Mouse (Mus musculus) liver, embryonic 11.5 days (tissue): Measurements from ENCODE around the gene Sh3kbp1. TPM values are rescaled to one million over a fixed set of nuclear protein-coding genes. Genes with fewer than 3 reads are reported as not detected.

ENCODE experiments used
- ATAC-seq: fragments of 200-750 bp; cut with Nextera tagmentation; replicated peaks from 2 replicates; pipeline ENCODE4 v1.8.0; 2017; ENCODE audit warnings: moderate number of reproducible peaks, mild to moderate bottlenecking, moderate TSS enrichment, moderate library complexity; ENCODE audit not compliant: low FRiP score
- DNase-seq: peaks from one replicate; pipeline ENCODE4 v3.0.0-alpha.2; 2017; ENCODE audit warnings: low spot score
- H3K27ac ChIP-seq: fragments of 300-500 bp; sonication (generic); 2 replicates; pipeline ENCODE4 v1.5.1; 2014; ENCODE audit warnings: mild to moderate bottlenecking, low read depth, low read length, control low read depth
- H3K27me3 ChIP-seq: fragments of 300-500 bp; sonication (generic); replicated peaks from 2 replicates; pipeline ENCODE4 v1.6.1; 2014; ENCODE audit warnings: low read length, mixed read lengths; ENCODE audit not compliant: control insufficient read depth, insufficient read depth
- H3K36me3 ChIP-seq: fragments of 300-500 bp; sonication (generic); 2 replicates; pipeline ENCODE4 v1.6.1; 2014; ENCODE audit warnings: mild to moderate bottlenecking, low read length, moderate library complexity, mixed read lengths; ENCODE audit not compliant: control insufficient read depth, insufficient read depth
- H3K4me1 ChIP-seq: fragments of 300-500 bp; sonication (generic); replicated peaks from 2 replicates; pipeline ENCODE4 v1.6.1; 2014; ENCODE audit warnings: low read length, mixed read lengths; ENCODE audit not compliant: control insufficient read depth, insufficient read depth
- H3K4me2 ChIP-seq: fragments of 300-500 bp; sonication (generic); 2 replicates; pipeline ENCODE4 v1.6.1; 2014; ENCODE audit warnings: mild to moderate bottlenecking, control low read depth, moderate library complexity
- H3K4me3 ChIP-seq: fragments of 300-500 bp; sonication (generic); 2 replicates; pipeline ENCODE4 v1.5.1; 2014; ENCODE audit warnings: low read depth, low read length, control low read depth
- H3K9ac ChIP-seq: fragments of 300-500 bp; sonication (generic); 2 replicates; pipeline ENCODE4 v1.6.1; 2014; ENCODE audit warnings: low read depth, low read length, control low read depth
- H3K9me3 ChIP-seq: fragments of 300-500 bp; sonication (generic); 2 replicates; pipeline ENCODE4 v1.6.1; 2016; ENCODE audit warnings: low read length, inconsistent platforms, mixed read lengths; ENCODE audit not compliant: control insufficient read depth
- WGBS: fragments of 180-500 bp; shearing (Covaris S2); extraction: QIAGEN DNeasy Blood & Tissue Kit; methylation state at CpG from one replicate; pipeline ENCODE4 v1.1.7; 2014; 5-methylcytosine and 5-hydroxymethylcytosine counted together
- polyA plus RNA-seq: library from polyadenylated mRNA; unstranded; fragments of >200 nt; fragmentation: Nextera tagmentation; extraction: Ambion mirVana; gene quantifications from 2 replicates; pipeline ENCODE4 v1.2.1, GENCODE M21; 2014

Gene Sh3kbp1
- polyA plus RNA-seq, 1 experiment from 2014 or later = 23.9 TPM

GRCm38 (mm10) chrX:159628629-159629028 lies 1.6 kb downstream of the Sh3kbp1 start:
- Histone ChIP-seq H3K9ac (no peak overlapping the region; the same call in 1 of the 2 replicates), H3K27ac (no peak overlapping the region), H3K4me2 (peak overlapping the region; percentile 83), H3K9me3 (no peaks in the 10 kb centered on the region), H3K4me3 (peak overlapping the region; percentile 66), H3K27me3 (peaks cover 21% of the 10 kb centered on the region), H3K36me3 (no peaks in the 10 kb centered on the region), H3K4me1 (peaks cover 7% of the 10 kb centered on the region; the same call in 1 of the 2 replicates)
- WGBS = 38% methylated on average over 4 of the region's 4 CpGs
- ATAC-seq (no peak), DNase-seq (no peak)

GRCm38 (mm10) chrX:159629203-159629602 lies 2.1 kb downstream of the Sh3kbp1 start:
- H3K4me3 ChIP-seq = no peak overlapping the region
- H3K27ac ChIP-seq = no peak overlapping the region
- H3K4me2 ChIP-seq = peak overlapping the region; percentile 83; the same call in 1 of the 2 replicates
- no peaks in the 10 kb centered on the region for H3K9me3 ChIP-seq
- peaks cover 21% of the 10 kb centered on the region for H3K27me3 ChIP-seq
- H3K9ac ChIP-seq = no peak overlapping the region
- no peaks in the 10 kb centered on the region for H3K36me3 ChIP-seq
- DNase-seq (no peak), ATAC-seq (no peak)
- WGBS = 37% methylated on average over 2 of the region's 2 CpGs
- H3K4me1 ChIP-seq = peaks cover 7% of the 10 kb centered on the region; the same call in 1 of the 2 replicates

GRCm38 (mm10) chrX:159638500-159639227 lies 11.6 kb downstream of the Sh3kbp1 start:
- Histone ChIP-seq H3K9ac (no peak overlapping the region), H3K27me3 (no peaks in the 10 kb centered on the region), H3K36me3 (no peaks in the 10 kb centered on the region), H3K4me2 (no peak overlapping the region), H3K4me3 (no peak overlapping the region), H3K4me1 (peaks cover 4% of the 10 kb centered on the region; the same call in 1 of the 2 replicates), H3K27ac (no peak overlapping the region), H3K9me3 (no peaks in the 10 kb centered on the region)
- ATAC-seq (peak; percentile 36; the same call in 1 of the 2 replicates), DNase-seq (no peak)
- 51% methylated on average over 4 of the region's 4 CpGs for WGBS

- Histone ChIP-seq H3K4me1 (peaks cover 4% of the 10 kb centered on the region; the same call in 1 of the 2 replicates), H3K36me3 (no peaks in the 10 kb centered on the region), H3K4me2 (peak overlapping the region; percentile 9; the same call in 1 of the 2 replicates), H3K27me3 (no peaks in the 10 kb centered on the region), H3K9me3 (no peaks in the 10 kb centered on the region), H3K27ac (no peak overlapping the region), H3K4me3 (no peak overlapping the region), H3K9ac (no peak overlapping the region)
- 42% methylated on average over 4 of the region's 4 CpGs for WGBS
- ATAC-seq (peak; percentile 41; the same call in 1 of the 2 replicates), DNase-seq (no peak)
Observed at GRCm38 (mm10) chrX:159639991-159640390, 12.9 kb downstream of the Sh3kbp1 start.

GRCm38 (mm10) chrX:159645314-159645713 lies 18.2 kb downstream of the Sh3kbp1 start:
- DNase-seq (no peak), ATAC-seq (no peak)
- no peak overlapping the region for H3K27ac ChIP-seq
- H3K4me3 ChIP-seq = no peak overlapping the region
- H3K27me3 ChIP-seq = no peaks in the 10 kb centered on the region; the same call in 1 of the 2 replicates
- H3K36me3 ChIP-seq = no peaks in the 10 kb centered on the region
- H3K9ac ChIP-seq = no peak overlapping the region
- H3K4me1 ChIP-seq = peaks cover 2% of the 10 kb centered on the region
- H3K4me2 ChIP-seq = no peak overlapping the region
- H3K9me3 ChIP-seq = no peaks in the 10 kb centered on the region
- 72% methylated on average over 3 of the region's 3 CpGs for WGBS

GRCm38 (mm10) chrX:159647564-159647963 lies 20.5 kb downstream of the Sh3kbp1 start:
- 44% methylated on average over 5 of the region's 5 CpGs for WGBS
- Histone ChIP-seq H3K9me3 (no peaks in the 10 kb centered on the region), H3K27me3 (no peaks in the 10 kb centered on the region; the same call in 1 of the 2 replicates), H3K4me1 (peaks cover 4% of the 10 kb centered on the region), H3K4me3 (no peak overlapping the region), H3K36me3 (no peaks in the 10 kb centered on the region), H3K9ac (no peak overlapping the region), H3K4me2 (no peak overlapping the region), H3K27ac (no peak overlapping the region)
- ATAC-seq = no peak
- no peak for DNase-seq

- 70% methylated on average over 3 of the region's 3 CpGs for WGBS
- Histone ChIP-seq H3K9me3 (no peaks in the 10 kb centered on the region), H3K36me3 (no peaks in the 10 kb centered on the region), H3K27me3 (no peaks in the 10 kb centered on the region; the same call in 1 of the 2 replicates), H3K4me1 (peaks cover 4% of the 10 kb centered on the region), H3K4me3 (no peak overlapping the region), H3K4me2 (no peak overlapping the region), H3K9ac (no peak overlapping the region), H3K27ac (no peak overlapping the region)
- DNase-seq (no peak), ATAC-seq (no peak)
Observed at GRCm38 (mm10) chrX:159648598-159648997, 21.5 kb downstream of the Sh3kbp1 start.

GRCm38 (mm10) chrX:159650130-159650678 lies 23.1 kb downstream of the Sh3kbp1 start:
- no peak for ATAC-seq
- Histone ChIP-seq H3K9ac (no peak overlapping the region), H3K9me3 (no peaks in the 10 kb centered on the region), H3K27me3 (no peaks in the 10 kb centered on the region; the same call in 1 of the 2 replicates), H3K36me3 (no peaks in the 10 kb centered on the region), H3K4me1 (peaks cover 4% of the 10 kb centered on the region), H3K4me3 (no peak overlapping the region), H3K27ac (peak overlapping the region; percentile 7; the same call in 1 of the 2 replicates), H3K4me2 (peak overlapping the region; percentile 33)
- 49% methylated on average over 11 of the region's 11 CpGs for WGBS
- DNase-seq = no peak
